Mouse (Mus musculus) frontal cortex, adult 2 months (tissue): Measurements from ENCODE around the gene Ndst2. TPM values are rescaled to one million over a fixed set of nuclear protein-coding genes. Genes with fewer than 3 reads are reported as not detected.

Source experiments
- DNase-seq, 2 experiments: peaks; one replicate each; pipeline ENCODE4 v3.0.0; 2022; ENCODE audit warnings: low spot score in 1 of 2; ENCODE audit errors: extremely low spot score in 1 of 2
- polyA plus RNA-seq: library from polyadenylated mRNA; depleted of rRNA; stranded (reverse); fragments of >200 nt; gene quantifications from 2 replicates; pipeline ENCODE4 v1.2.3, GENCODE M21; 2012; rRNA removed

Ndst2 gene
- polyA plus RNA-seq: 22.6 and 24.8 TPM in 2 replicates

DNA sequence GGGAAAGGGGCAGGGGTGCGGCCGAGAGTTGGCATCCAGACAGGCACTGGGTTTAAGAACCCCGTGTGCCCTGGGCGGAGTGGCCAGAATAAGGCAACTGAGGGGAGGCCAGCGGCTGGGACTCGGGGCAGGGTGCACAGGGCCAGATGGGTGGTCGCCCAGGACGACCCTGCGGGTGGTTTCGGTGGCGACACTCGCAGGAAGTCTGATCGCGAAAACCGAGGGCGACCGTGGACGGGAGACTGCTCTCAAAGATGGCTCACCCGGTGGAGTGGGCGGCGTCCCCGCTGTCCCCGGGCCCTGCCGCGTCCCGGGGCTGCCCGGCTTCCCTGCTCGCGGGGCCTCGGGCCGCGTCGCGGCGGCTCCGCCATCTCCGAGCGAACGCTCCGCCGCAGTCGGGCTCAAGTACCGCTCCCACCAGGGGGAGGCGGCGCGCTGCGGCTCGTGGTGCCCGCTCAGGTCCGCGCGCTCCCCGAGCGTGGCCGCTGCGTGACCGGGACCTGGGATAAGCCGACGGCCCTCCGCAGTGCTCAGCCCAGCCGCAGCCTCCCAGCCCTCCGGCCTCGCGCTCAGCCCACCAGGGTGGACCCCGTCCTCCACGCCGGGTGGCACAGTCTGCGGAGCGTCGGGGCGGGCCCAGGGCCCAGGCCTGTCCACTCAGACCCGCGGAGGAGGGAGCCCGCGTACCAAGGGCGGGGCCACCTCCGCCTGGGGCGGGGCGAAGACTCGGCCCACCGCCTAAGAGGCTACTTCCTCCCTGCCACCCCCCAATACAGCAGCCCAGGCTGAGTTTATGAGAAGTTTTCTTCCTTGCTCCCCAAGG is at the start of gene Ndst2:
TSS of gene Ndst2 (minus strand) at position 611 of the 823 bp plus-strand sequence.
- peak in 1 of 2 experiments; percentile 84 for DNase-seq

DNA sequence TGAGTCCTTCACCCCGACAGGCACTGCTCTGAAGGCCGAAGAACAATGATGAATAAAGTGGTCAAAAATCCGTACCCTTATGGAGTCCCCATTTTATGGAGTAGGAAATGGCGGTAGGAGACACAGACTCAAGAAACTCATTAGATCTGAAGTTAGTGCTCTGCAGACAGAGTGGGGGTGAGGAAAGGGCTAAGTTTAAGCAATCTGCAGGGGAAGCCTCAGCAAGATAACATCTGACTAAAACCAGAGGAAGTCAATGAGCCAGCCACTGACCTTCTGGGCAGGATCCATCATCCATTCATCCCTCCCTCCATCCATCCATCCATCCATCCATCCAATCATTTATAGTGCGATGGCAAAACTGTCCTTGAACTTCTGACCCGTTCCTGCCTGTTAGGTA is 49.2 kb upstream of the Ndst2 start:
- DNase-seq: no peak

- no peak for DNase-seq
These were observed 48.5 kb upstream of the Ndst2 start for GRCm38 (mm10) chr14:20782860-20783259.

- DNase-seq: no peak
These were observed 45.9 kb upstream of the Ndst2 start for GRCm38 (mm10) chr14:20780217-20780616.

DNA sequence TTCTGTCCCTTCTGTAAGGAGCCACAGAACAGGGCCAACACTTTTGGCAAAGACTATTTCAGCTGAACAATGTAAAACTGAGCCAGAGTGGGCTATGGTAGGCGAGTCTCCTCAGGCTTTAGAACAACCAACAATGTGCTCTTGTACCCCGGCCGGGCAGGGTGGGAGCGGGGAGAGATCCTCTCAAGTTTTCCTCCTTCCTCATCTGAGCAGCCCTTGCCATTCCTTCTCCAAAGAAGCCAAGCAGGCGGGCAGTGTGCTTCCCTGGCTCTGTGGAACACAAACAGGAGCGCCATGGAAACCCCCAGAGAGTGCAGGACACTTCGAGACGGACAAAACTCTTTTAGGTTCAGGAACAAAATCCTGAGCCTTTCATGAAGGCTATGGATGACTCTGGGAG is 44.1 kb upstream of the Ndst2 start:
- DNase-seq: peak in 1 of 2 experiments; percentile 42

DNA sequence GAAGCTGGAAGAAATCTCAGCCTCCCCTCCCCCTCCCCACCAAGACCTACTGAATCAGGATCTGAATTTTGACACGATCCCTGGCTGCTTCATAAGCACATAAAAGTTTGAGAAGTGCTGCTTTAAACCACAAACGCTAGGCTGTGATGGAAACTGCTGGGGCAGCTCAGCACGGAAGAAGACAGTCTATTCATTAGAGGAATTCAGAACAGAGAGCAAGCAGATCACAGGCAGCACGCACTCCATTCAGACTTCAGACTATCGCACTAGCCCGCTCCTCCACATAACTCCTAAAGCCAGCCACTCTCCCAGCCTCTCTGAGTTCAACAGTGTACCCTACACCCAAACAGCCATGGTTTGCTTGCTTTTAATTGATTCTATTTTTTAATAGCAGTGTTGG is 41.3 kb upstream of the Ndst2 start:
- no peak for DNase-seq

GRCm38 (mm10) chr14:20773410-20773809 is 39.0 kb upstream of the Ndst2 start:
- no peak for DNase-seq

DNA sequence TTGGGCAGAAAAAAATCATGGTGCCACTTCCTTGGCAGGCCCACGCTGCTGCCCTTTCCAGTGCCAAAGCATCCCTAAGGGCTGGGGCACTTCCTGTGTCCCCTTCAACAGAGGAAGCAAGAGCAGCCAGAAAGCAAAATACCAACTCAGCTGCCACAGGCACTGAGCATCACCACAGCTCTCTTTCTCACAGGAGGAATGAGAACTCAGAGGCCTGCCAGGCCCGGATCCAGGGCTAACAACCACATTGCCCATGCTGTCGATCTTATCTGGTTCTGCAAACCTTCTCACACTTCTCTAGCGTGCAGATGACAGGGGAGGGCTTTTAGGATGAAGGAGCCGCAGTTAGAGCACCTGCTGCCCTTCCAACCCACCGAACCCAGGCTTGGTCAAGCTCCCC is 38.4 kb upstream of the Ndst2 start:
- DNase-seq: no peak

- no peak for DNase-seq
These were observed 37.6 kb upstream of the Ndst2 start for GRCm38 (mm10) chr14:20771941-20772340.

DNA sequence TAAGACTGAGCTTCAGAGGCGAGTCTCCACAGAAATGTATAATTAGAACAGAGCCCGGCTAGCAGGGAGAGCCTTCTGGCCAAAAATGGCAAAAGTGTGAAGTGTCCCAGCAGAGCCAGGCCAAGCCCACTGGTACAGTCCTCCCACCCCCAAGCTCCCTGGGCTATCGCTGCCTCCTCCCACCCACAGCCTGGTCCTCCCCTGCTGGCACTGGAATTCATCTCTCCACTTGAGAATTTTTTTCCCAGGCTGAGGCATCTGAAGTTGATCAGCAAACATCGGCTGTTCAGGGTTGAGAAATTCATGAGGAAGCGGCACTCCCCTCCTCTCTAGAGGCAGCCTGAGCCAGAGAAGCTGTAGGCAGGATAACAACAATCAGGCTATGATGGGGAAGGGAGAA is 34.2 kb upstream of the Ndst2 start:
- DNase-seq: peak in 1 of 2 experiments; percentile 50

DNA sequence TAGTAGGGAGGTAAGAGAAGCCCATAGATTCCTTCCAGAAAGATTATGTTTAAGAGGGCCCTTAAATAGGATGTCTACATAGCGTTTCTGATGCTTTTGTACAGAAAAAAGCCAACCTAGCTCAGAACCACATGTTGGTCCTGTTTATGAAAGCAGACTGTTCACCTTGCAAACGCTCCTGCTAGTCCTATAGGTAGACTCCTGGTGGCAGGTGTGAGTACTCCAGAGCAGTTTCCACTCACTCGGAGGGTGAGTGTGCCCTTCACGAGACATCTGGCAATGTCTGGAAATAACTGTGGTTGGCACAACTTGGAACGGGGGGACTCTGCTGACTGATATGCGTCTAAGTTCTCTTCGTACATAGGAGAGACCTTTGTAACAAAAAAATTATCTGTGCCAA is 33.6 kb upstream of the Ndst2 start:
- DNase-seq: no peak

- DNase-seq: peak; percentile 82 to 96
These were observed 31.4 kb upstream of the Ndst2 start for GRCm38 (mm10) chr14:20765642-20766258.

GRCm38 (mm10) chr14:20764942-20765341 is 30.6 kb upstream of the Ndst2 start:
- no peak for DNase-seq

DNA sequence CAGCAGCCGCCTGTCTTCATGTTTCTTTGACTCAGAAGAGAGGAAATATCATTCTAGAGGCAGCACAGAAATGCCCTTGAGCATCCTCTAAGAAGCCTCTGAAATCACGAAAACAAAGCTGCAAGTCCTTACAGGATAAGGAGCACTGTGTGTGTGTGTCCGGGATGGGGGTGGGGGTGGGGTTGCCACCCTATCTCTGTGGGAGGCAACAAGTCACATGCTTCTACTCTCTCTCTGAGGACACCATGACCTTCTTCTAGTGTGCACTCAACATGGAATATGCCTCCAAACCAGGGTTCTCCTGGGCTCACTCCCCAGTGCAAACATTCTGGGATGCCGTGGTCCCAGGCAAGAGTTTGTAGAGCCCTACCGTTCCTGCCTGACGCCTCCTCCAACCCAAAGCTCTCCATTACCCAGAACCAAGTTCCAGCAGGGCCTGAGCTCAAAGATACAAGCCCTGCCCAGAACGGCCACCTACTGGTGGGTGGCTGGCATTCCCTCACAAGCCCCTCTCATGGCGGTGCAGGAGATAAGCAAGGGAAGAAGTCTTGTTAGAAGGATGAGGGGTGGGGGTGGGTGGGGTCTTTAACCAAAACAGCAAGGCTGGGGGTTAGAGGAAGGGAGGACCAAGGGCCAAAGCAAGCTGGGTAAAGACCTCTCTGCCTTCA is 24.5 kb upstream of the Ndst2 start:
- DNase-seq: no peak

DNA sequence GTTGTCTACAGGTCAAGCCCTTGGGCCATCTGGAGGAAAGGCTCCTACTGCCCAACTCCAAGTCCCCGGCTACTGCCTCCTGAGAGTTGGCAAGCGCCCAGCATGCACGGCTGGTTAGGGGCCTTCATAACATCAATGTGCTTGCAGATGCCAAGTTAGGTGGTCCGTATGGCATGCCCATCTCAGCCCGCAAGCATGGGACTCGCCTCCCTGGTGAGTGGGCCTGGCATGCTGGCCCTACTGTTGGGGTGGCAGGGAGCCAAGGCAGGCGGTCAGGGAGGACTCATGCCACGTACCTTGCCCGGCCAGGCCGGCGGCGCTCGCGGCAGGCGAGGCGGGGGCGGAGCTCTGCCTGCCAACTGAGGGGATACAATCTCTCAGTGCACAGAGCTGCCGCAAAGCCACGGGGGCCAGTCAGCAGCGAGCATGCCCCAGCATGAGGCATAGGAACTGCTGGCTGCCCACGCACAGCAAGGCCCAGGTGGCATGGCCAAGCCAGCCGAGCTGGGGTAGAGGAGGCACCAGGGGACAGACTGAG is 23.1 kb upstream of the Ndst2 start:
- DNase-seq: no peak

GRCm38 (mm10) chr14:20753792-20754191 is 19.4 kb upstream of the Ndst2 start:
- no peak for DNase-seq

DNA sequence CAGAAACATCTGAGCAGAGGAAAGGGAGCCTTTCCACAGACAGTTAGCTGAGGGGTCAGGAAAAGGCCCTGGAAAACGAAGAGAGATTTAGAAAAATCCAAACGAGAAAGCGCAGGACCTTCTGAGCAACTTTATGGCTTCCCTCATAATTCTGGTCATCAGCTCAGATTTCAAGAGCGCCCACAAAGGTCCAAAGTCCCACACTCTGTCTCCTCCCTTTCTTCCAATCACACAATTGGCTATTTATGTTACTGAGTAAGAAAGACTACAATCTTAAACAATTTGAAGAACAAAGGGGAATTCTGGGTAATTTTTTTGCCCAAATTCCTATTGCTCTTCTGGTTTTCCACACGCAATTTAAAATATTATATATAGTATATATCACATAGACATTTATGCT is 16.1 kb upstream of the Ndst2 start:
- no peak for DNase-seq

- no peak for DNase-seq
These were observed 15.2 kb upstream of the Ndst2 start for GRCm38 (mm10) chr14:20749494-20750051.

- no peak for DNase-seq
These were observed 14.0 kb upstream of the Ndst2 start for GRCm38 (mm10) chr14:20748388-20748787.

- DNase-seq: no peak
These were observed 12.6 kb upstream of the Ndst2 start for GRCm38 (mm10) chr14:20746935-20747334.

- no peak for DNase-seq
These were observed 9.3 kb upstream of the Ndst2 start for GRCm38 (mm10) chr14:20743614-20744013.
